Mouse (Mus musculus) forebrain, embryonic 10.5 days (tissue): ENCODE measurements around the gene Olfr1028. TPM values are rescaled to one million over a fixed set of nuclear protein-coding genes. Genes with fewer than 3 reads are reported as not detected.

Experiments
- DNase-seq: peaks from one replicate; pipeline ENCODE4 v3.0.0-alpha.2; 2017; ENCODE audit warnings: low spot score; ENCODE audit errors: extremely low spot score
- H3K27ac ChIP-seq: fragments of 300-500 bp; sonication (generic); 2 replicates; pipeline ENCODE4 v1.5.1; 2016; ENCODE audit warnings: mild to moderate bottlenecking
- H3K27me3 ChIP-seq: fragments of 300-500 bp; sonication (generic); 2 replicates; pipeline ENCODE4 v1.6.1; 2016; ENCODE audit warnings: mild to moderate bottlenecking; ENCODE audit not compliant: poor library complexity, severe bottlenecking
- H3K36me3 ChIP-seq: fragments of 300-500 bp; sonication (generic); replicated peaks from 2 replicates; pipeline ENCODE4 v1.6.1; 2016; ENCODE audit warnings: mild to moderate bottlenecking, moderate library complexity
- H3K4me1 ChIP-seq: fragments of 300-500 bp; sonication (generic); 2 replicates; pipeline ENCODE4 v1.6.1; 2016
- H3K4me3 ChIP-seq: fragments of 300-500 bp; sonication (generic); 2 replicates; pipeline ENCODE4 v1.5.1; 2016; ENCODE audit warnings: mild to moderate bottlenecking, moderate library complexity
- H3K9me3 ChIP-seq: fragments of 300-500 bp; sonication (generic); 2 replicates; pipeline ENCODE4 v1.6.1; 2016; ENCODE audit warnings: mild to moderate bottlenecking, moderate library complexity
- WGBS: fragments of 180-500 bp; shearing (Covaris S2); methylation state at CpG from one replicate; pipeline ENCODE4 v1.1.7; 2016; 5-methylcytosine and 5-hydroxymethylcytosine counted together
- polyA plus RNA-seq: library from polyadenylated mRNA; unstranded; fragments of >200 nt; fragmentation: Nextera tagmentation; extraction: Ambion mirVana; gene quantifications from 2 replicates; pipeline ENCODE4 v1.2.1, GENCODE M21; 2016

Olfr1028 gene
- not detected in 2 replicates for polyA plus RNA-seq

- Histone ChIP-seq H3K9me3 (no peaks in the 10 kb centered on the region), H3K4me1 (no peaks in the 10 kb centered on the region), H3K27me3 (no peaks in the 10 kb centered on the region), H3K36me3 (no peaks in the 10 kb centered on the region), H3K4me3 (no peak within 1 kb of the TSS), H3K27ac (no peak within 1 kb of the TSS)
- DNase-seq = no peak
- 81% methylated on average over 1 of the region's 1 CpGs for WGBS
Measured at GRCm38 (mm10) chr2:85950137-85950536, at the start of gene Olfr1028. TSS of gene Olfr1028 (plus strand) at chr2:85950437.

- no peaks in the 10 kb centered on the region for H3K4me1 ChIP-seq
- no peak within 1 kb of the TSS for H3K27ac ChIP-seq
- no peak within 1 kb of the TSS for H3K4me3 ChIP-seq
- no peak for DNase-seq
- 90% methylated on average over 3 of the region's 3 CpGs for WGBS
- no peaks in the 10 kb centered on the region for H3K9me3 ChIP-seq
- no peaks in the 10 kb centered on the region for H3K36me3 ChIP-seq
- H3K27me3 ChIP-seq = no peaks in the 10 kb centered on the region
Measured at GRCm38 (mm10) chr2:85904952-85905351, 45.3 kb upstream of the Olfr1028 start, which contains the start of gene Olfr1024. TSS of gene Olfr1024 (minus strand) at chr2:85905052.

- no peak for DNase-seq
- Histone ChIP-seq H3K27ac (no peak overlapping the region), H3K4me1 (no peaks in the 10 kb centered on the region), H3K4me3 (no peak overlapping the region), H3K27me3 (no peaks in the 10 kb centered on the region), H3K36me3 (no peaks in the 10 kb centered on the region), H3K9me3 (no peaks in the 10 kb centered on the region)
Measured at GRCm38 (mm10) chr2:85913197-85913596, 37.0 kb upstream of the Olfr1028 start.

- H3K4me1 ChIP-seq = no peaks in the 10 kb centered on the region
- no peak for DNase-seq
- H3K27me3 ChIP-seq = no peaks in the 10 kb centered on the region
- no peaks in the 10 kb centered on the region for H3K36me3 ChIP-seq
- no peaks in the 10 kb centered on the region for H3K9me3 ChIP-seq
- H3K27ac ChIP-seq = no peak within 1 kb of the TSS
- WGBS = 67% methylated on average over 1 of the region's 1 CpGs
- no peak within 1 kb of the TSS for H3K4me3 ChIP-seq
Measured at GRCm38 (mm10) chr2:85914893-85915292, 35.3 kb upstream of the Olfr1028 start, which contains the start of gene Olfr1025-ps1. TSS of gene Olfr1025-ps1 (plus strand) at chr2:85915193.

- no peaks in the 10 kb centered on the region for H3K4me1 ChIP-seq
- H3K27ac ChIP-seq = no peak within 1 kb of the TSS
- H3K4me3 ChIP-seq = no peak within 1 kb of the TSS
- no peaks in the 10 kb centered on the region for H3K36me3 ChIP-seq
- WGBS = 91% methylated on average over 3 of the region's 3 CpGs
- H3K9me3 ChIP-seq = no peaks in the 10 kb centered on the region
- H3K27me3 ChIP-seq = no peaks in the 10 kb centered on the region
- DNase-seq = no peak
Measured at GRCm38 (mm10) chr2:85921258-85921657, 29.0 kb upstream of the Olfr1028 start, which contains the start of gene Olfr1026. TSS of gene Olfr1026 (plus strand) at chr2:85921558.

- no peak within 1 kb of the TSS for H3K27ac ChIP-seq
- no peaks in the 10 kb centered on the region for H3K27me3 ChIP-seq
- no peaks in the 10 kb centered on the region for H3K4me1 ChIP-seq
- no peaks in the 10 kb centered on the region for H3K9me3 ChIP-seq
- no peak within 1 kb of the TSS for H3K4me3 ChIP-seq
- no peaks in the 10 kb centered on the region for H3K36me3 ChIP-seq
- 90% methylated on average over 2 of the region's 2 CpGs for WGBS
- DNase-seq = no peak
Measured at GRCm38 (mm10) chr2:85973595-85973994, 23.4 kb downstream of the Olfr1028 start, which contains the start of gene Olfr1029. TSS of gene Olfr1029 (plus strand) at chr2:85973895.

- no peak for DNase-seq
- Histone ChIP-seq H3K4me1 (no peaks in the 10 kb centered on the region), H3K27ac (no peak within 1 kb of the TSS), H3K36me3 (no peaks in the 10 kb centered on the region), H3K27me3 (no peaks in the 10 kb centered on the region), H3K4me3 (no peak within 1 kb of the TSS), H3K9me3 (no peaks in the 10 kb centered on the region)
- WGBS = 85% methylated on average over 1 of the region's 1 CpGs
Measured at GRCm38 (mm10) chr2:85978976-85979375, 28.7 kb downstream of the Olfr1028 start, which contains the start of gene Olfr1030. TSS of gene Olfr1030 (plus strand) at chr2:85979276.

- H3K36me3 ChIP-seq = no peaks in the 10 kb centered on the region
- WGBS = 79% methylated on average over 3 of the region's 3 CpGs
- no peaks in the 10 kb centered on the region for H3K4me1 ChIP-seq
- H3K27ac ChIP-seq = no peak within 1 kb of the TSS
- H3K27me3 ChIP-seq = no peaks in the 10 kb centered on the region
- DNase-seq = no peak
- H3K9me3 ChIP-seq = no peaks in the 10 kb centered on the region
- H3K4me3 ChIP-seq = no peak within 1 kb of the TSS
Measured at GRCm38 (mm10) chr2:85990004-85990403, 39.8 kb downstream of the Olfr1028 start, which contains the start of gene Olfr1031. TSS of gene Olfr1031 (plus strand) at chr2:85990304.

Other genes starting within 250 kb of the Olfr1028 start
- not detected in 2 replicates for gene Olfr1009, start 235.0 kb upstream of the Olfr1028 start, polyA plus RNA-seq
- gene Olfr1012, start 187.7 kb upstream of the Olfr1028 start, polyA plus RNA-seq = not detected in 2 replicates
- not detected in 2 replicates for gene Olfr1013, start 183.3 kb upstream of the Olfr1028 start, polyA plus RNA-seq
- gene Olfr1014, start 177.7 kb upstream of the Olfr1028 start, polyA plus RNA-seq = not detected in 2 replicates
- not detected in 2 replicates for gene Olfr1015, start 168.4 kb upstream of the Olfr1028 start, polyA plus RNA-seq
- not detected in 2 replicates for gene Olfr1016, start 147.9 kb upstream of the Olfr1028 start, polyA plus RNA-seq
- not detected in 2 replicates for gene Olfr1018, start 132.0 kb upstream of the Olfr1028 start, polyA plus RNA-seq
- not detected in 2 replicates for gene Olfr1019, start 105.0 kb upstream of the Olfr1028 start, polyA plus RNA-seq
- gene Olfr1020, start 103.4 kb upstream of the Olfr1028 start, polyA plus RNA-seq = not detected in 2 replicates
- not detected in 2 replicates for gene Olfr1022, start 81.8 kb upstream of the Olfr1028 start, polyA plus RNA-seq
- gene Olfr1023, start 64.8 kb upstream of the Olfr1028 start, polyA plus RNA-seq = not detected in 2 replicates
- not detected in 2 replicates for gene Olfr1024, start 45.4 kb upstream of the Olfr1028 start, polyA plus RNA-seq
- not detected in 2 replicates for gene Olfr1025-ps1, start 35.2 kb upstream of the Olfr1028 start, polyA plus RNA-seq
- gene Olfr1026, start 28.9 kb upstream of the Olfr1028 start, polyA plus RNA-seq = not detected in 2 replicates
- gene Olfr1029, start 23.5 kb downstream of the Olfr1028 start, polyA plus RNA-seq = not detected in 2 replicates
- not detected in 2 replicates for gene Olfr1030, start 28.8 kb downstream of the Olfr1028 start, polyA plus RNA-seq
- gene Olfr1031, start 39.9 kb downstream of the Olfr1028 start, polyA plus RNA-seq = not detected in 2 replicates
- gene Olfr1032, start 55.1 kb downstream of the Olfr1028 start, polyA plus RNA-seq = not detected in 2 replicates
- gene Olfr1033, start 70.2 kb downstream of the Olfr1028 start, polyA plus RNA-seq = not detected in 2 replicates
- gene Olfr1034, start 95.4 kb downstream of the Olfr1028 start, polyA plus RNA-seq = not detected in 2 replicates
- gene Olfr1036, start 123.6 kb downstream of the Olfr1028 start, polyA plus RNA-seq = not detected in 2 replicates
- not detected in 2 replicates for gene Olfr1037, start 136.9 kb downstream of the Olfr1028 start, polyA plus RNA-seq
- gene Olfr1039, start 185.5 kb downstream of the Olfr1028 start, polyA plus RNA-seq = not detected in 2 replicates
- not detected in 2 replicates for gene Olfr1040, start 196.3 kb downstream of the Olfr1028 start, polyA plus RNA-seq
- gene Olfr1042, start 211.4 kb downstream of the Olfr1028 start, polyA plus RNA-seq = not detected in 2 replicates
- gene Olfr1043, start 217.1 kb downstream of the Olfr1028 start, polyA plus RNA-seq = not detected in 2 replicates
- not detected in 2 replicates for gene Olfr1044, start 227.4 kb downstream of the Olfr1028 start, polyA plus RNA-seq
- gene Olfr52, start 235.2 kb downstream of the Olfr1028 start, polyA plus RNA-seq = not detected in 2 replicates